Mouse (Mus musculus) E14TG2a.4 (cell line): ENCODE data around the gene Dhx57.
"Not testable (repeated sequence)": the region's sequence is repeated elsewhere in the genome, so short reads cannot be mapped to it uniquely, and the experiment has no call there.

Experiments
- H3K27me3 ChIP-seq: 2 replicates; pipeline ENCODE4 v1.6.1; 2014; ENCODE audit warnings: low read length, control low read depth; ENCODE audit not compliant: insufficient read depth
- H3K36me3 ChIP-seq: 2 replicates; pipeline ENCODE4 v1.6.1; 2014; ENCODE audit warnings: low read length, control low read depth; ENCODE audit not compliant: insufficient read depth
- H3K4me1 ChIP-seq: replicated peaks from 2 replicates; pipeline ENCODE4 v1.6.1; 2014; ENCODE audit warnings: low read depth, low read length, control low read depth
- H3K4me3 ChIP-seq: replicated peaks from 2 replicates; pipeline ENCODE4 v1.5.1; 2014; ENCODE audit warnings: mild to moderate bottlenecking, low read length
- H3K9me3 ChIP-seq: 2 replicates; pipeline ENCODE4 v1.6.1; 2014; ENCODE audit warnings: low read length, control low read depth
- CTCF ChIP-seq: conservative IDR thresholded peaks from 2 replicates; pipeline ENCODE4 v1.5.1; 2014; ENCODE audit warnings: low read length
- NANOG ChIP-seq: IDR thresholded peaks from 2 replicates; pipeline ENCODE4 v1.6.1; 2014; ENCODE audit warnings: borderline replicate concordance, low read length, mixed read lengths
- POU5F1 ChIP-seq: IDR thresholded peaks from 2 replicates; pipeline ENCODE4 v1.6.1; 2014; ENCODE audit warnings: low read length, borderline replicate concordance

The Dhx57 gene

DNA sequence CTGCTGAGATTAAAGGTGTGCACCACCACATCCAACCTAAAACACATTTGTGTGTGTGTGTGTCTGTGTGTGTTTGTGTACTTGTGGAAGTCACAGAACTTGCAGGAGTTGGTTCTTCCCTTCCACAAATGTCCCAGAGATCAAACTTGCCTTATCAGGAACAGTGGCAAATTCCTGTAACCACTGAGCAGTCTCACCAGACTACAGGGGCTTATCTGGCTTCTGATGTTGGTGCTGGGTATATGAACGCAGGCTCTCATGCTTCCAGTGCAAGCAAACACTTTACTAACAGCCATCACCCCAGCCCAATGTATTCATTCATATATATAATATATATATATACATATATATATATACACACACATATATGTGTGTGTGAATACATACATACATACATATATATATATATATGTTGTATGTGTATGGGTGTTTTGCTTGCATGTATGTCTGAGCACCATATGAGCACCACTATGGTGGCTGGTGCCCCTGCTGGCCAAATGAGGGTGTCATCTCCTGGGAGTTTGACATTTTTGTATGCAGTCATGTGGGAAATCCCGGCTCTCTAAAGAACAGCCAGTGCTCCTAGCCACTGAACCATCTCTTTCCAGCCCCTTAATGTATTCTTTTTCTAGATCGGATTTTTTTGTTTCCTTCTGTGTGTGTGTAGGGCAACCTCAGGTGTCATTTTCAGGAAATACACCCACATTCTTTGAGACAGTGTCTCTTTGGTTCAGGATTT lies 68.2 kb downstream of the Dhx57 start:
- Histone ChIP-seq H3K4me3 (no peak overlapping the region), H3K36me3 (peaks cover 15% of the 10 kb centered on the region), H3K4me1 (peaks cover 22% of the 10 kb centered on the region), H3K27me3 (no peaks in the 10 kb centered on the region), H3K9me3 (no peaks in the 10 kb centered on the region)
- no peak; the same call in 1 of the 2 replicates for TF ChIP-seq CTCF
- no peak for TF ChIP-seq NANOG
- TF ChIP-seq POU5F1 = no peak

DNA sequence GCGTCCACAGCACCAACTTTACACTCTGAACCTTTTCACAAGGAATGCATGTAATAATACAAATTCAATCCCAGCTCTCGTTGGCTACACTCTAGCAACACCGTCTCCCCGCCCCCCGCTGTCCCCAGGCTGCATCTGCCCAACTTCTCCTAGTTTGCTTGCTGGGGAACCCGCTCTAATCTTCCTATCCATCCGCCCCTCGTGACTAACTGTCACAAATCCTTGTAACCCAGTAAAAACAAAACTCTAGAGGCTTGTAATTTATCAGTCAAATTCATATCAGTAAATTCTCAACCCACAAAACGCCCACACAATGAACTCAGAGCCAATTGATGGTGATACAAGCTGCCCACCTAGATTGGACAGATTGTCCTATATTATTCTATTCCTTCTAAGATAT lies 69.1 kb downstream of the Dhx57 start:
- TF ChIP-seq NANOG = no peak
- no peak for TF ChIP-seq POU5F1
- TF ChIP-seq CTCF = no peak
- H3K9me3 ChIP-seq = no peaks in the 10 kb centered on the region
- H3K36me3 ChIP-seq = peaks cover 6% of the 10 kb centered on the region
- no peak overlapping the region for H3K4me3 ChIP-seq
- H3K4me1 ChIP-seq = peaks cover 18% of the 10 kb centered on the region
- no peaks in the 10 kb centered on the region for H3K27me3 ChIP-seq

DNA sequence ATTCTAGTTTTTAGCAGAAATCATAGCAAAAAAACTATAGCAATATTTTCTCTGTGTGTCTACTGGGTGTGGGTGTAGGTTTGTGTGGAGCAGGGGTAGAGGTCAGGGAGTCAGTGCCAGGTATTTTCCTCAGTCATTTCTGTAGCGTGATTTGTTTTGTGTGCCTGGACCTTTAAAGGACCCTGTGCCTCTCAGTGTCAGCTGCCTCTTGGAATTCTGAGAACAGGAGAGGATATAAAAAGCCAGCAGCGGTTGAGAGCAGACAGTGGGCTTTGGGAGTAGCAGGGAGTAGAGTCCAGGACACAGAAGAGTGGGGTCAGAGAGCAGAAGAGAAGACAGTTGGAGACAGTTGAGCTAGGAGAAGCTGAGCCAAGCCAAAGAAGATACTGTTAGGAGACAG lies 70.1 kb downstream of the Dhx57 start:
- TF ChIP-seq POU5F1 (no peak), NANOG (no peak), CTCF (no peak)
- H3K4me1 ChIP-seq = peaks cover 11% of the 10 kb centered on the region; the same call in 1 of the 2 replicates
- H3K9me3 ChIP-seq = no peaks in the 10 kb centered on the region
- no peaks in the 10 kb centered on the region for H3K27me3 ChIP-seq
- H3K36me3 ChIP-seq = no peaks in the 10 kb centered on the region
- H3K4me3 ChIP-seq = no peak overlapping the region

DNA sequence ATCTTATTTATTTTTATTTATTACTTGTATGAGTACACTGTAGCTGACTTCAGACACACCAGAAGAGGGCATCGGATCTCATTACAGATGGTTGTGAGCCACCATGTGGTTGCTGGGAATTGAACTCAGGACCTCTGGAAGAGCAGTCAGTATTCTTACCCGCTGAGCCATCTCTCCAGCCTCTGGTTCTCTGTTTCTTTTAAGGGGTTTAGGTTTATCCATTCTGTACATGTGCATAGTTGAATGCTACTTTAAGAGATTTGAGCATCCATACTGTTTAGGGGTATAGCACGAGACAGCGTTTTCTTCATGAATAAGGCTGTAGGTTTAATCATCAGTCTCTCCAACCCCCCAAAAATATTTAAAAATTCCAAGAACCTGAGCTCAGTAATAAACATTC lies 76.3 kb downstream of the Dhx57 start:
- H3K4me3 ChIP-seq, H3K9me3 ChIP-seq, H3K36me3 ChIP-seq, H3K27me3 ChIP-seq, H3K4me1 ChIP-seq: not testable (repeated sequence)

DNA sequence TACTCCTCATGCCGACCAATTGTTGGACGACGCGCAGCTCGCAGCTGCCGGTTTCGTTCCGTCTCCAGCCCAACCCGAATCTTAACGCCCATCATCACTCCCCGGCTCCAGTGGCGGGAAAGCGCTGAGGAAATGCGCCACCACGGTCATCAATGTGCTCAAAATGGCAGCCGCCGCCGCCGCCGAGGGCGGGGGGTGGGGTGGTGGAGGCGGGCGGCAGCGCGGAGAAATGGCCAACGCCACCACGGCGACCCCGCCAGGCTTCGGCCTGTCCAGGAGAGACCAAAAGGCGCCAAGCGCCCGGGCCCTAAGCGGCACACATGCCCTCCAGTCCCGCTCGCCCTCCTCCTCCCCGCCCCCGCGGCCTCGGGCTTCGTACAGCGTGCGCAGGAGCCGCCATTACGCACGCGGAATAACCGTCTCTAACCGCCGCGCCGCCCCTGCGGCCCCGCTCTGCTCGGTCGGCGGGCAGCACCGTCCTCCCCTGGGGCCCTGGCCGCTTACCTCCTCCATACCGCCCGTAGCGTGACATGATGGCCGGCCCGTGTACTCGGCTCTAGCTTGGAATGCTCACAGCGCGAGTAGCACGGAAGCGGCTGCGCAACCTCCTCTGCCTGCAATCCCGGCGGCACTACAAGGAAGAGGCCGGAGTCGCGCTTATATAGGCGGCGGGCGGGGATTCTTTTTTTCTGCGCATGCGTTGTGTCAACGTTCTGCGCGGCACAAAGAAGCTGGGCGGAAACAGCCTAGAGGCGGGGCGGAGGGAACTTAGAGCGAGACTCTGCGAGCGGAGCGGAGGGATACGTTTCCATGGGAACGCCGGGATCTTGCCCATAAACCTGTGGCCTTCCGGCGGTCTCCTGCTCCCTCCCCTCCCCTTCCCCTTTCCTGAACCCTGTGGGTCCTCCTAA lies 83.3 kb downstream of the Dhx57 start, which contains the start of the genes Srsf7 and Ttc39d:
TSS of gene Srsf7 (minus strand) at position 637 of the 911 bp plus-strand sequence.
TSS of gene Ttc39d (plus strand) at position 790 of the 911 bp plus-strand sequence.
- peaks cover 36% of the 10 kb centered on the region for H3K4me1 ChIP-seq
- peaks cover 42% of the 10 kb centered on the region for H3K36me3 ChIP-seq
- H3K4me3 ChIP-seq = peak within 1 kb of the TSS; percentile 97
- TF ChIP-seq CTCF = no peak
- TF ChIP-seq POU5F1 = no peak
- H3K27me3 ChIP-seq = no peaks in the 10 kb centered on the region
- H3K9me3 ChIP-seq = no peaks in the 10 kb centered on the region

DNA sequence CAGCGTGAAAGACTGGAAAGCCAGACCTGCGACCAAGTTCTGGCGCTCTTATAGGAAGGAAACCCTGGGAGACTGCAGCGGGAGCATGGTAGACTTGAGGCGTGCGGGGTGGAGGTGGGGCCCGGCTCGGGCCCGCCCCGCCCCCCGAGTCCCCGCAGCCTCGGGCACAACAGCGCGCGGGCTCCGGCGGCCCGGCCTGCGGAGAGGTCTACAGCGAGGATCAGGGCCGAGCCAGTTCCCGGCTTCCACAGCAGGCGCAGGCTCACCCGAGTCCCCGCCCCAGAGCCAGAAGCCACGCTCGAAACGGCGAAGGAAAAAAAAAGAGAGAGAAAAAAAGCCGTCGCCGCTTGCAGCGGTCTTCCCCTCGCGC lies 84.0 kb downstream of the Dhx57 start:
- TF ChIP-seq CTCF = no peak
- no peak for TF ChIP-seq POU5F1
- no peak for TF ChIP-seq NANOG
- Histone ChIP-seq H3K4me1 (peaks cover 36% of the 10 kb centered on the region), H3K4me3 (peak overlapping the region; percentile 97), H3K9me3 (no peaks in the 10 kb centered on the region), H3K27me3 (no peaks in the 10 kb centered on the region), H3K36me3 (peaks cover 48% of the 10 kb centered on the region)

DNA sequence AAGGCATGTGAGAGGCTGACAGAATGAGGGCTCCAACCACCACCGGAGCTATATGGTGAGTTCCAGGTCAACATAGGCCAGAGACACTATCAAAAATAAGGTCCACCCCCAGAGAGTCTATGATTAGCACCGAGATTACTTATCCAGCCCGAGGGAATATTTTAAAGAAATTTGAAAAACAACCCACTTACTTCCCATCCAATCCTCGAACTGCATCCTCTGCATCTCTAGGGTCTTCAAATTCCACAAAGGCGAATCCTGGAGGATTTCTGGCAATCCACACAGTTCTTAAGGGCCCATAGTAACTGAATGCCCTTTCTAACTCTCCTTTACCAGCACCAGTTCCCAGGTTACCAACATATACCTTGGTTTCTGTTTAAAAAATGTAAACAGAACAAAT lies 84.6 kb downstream of the Dhx57 start:
- no peaks in the 10 kb centered on the region for H3K27me3 ChIP-seq
- peak overlapping the region; percentile 97 for H3K4me3 ChIP-seq
- H3K9me3 ChIP-seq = no peaks in the 10 kb centered on the region
- no peak for TF ChIP-seq CTCF
- peaks cover 39% of the 10 kb centered on the region for H3K4me1 ChIP-seq
- peaks cover 54% of the 10 kb centered on the region for H3K36me3 ChIP-seq

DNA sequence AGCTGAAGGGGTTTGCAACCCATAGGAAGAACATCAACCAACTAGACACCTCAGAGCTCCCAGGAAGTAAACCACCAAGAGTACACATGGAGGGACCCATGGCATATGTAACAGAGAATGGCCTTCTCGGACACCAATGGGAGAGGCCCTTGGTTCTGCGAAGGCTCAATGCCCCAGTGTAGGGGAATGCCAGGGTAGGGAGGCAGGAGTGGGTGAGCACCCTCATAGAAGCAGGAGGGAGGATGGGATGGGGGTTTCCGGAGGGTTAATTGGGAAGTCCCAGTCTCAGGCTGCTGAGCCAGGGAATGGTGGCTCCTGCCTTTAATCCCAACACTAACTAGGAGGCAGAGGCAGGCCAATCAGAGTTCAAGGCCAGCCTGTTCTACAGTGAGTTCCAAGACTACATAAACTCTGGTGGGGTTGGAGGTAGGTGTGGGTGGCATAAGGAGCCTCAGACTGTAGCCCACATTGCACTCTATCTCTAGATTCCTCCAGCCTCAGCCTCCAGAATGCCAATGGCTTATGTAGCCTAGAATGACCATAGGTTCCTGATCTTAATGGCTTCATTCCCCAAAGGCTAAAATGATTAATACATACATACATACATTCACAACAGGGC lies 91.0 kb downstream of the Dhx57 start:
- Histone ChIP-seq H3K4me1 (peaks cover 58% of the 10 kb centered on the region), H3K36me3 (peaks cover 94% of the 10 kb centered on the region), H3K4me3 (no peak overlapping the region), H3K9me3 (no peaks in the 10 kb centered on the region), H3K27me3 (no peaks in the 10 kb centered on the region)
- TF ChIP-seq POU5F1 = no peak
- no peak for TF ChIP-seq CTCF
- no peak for TF ChIP-seq NANOG
